Mouse (Mus musculus) limb, embryonic 15.5 days (tissue): ENCODE measurements around the gene Mfsd4b2. TPM values are rescaled to one million over a fixed set of nuclear protein-coding genes. Genes with fewer than 3 reads are reported as not detected.
"Not testable (repeated sequence)": the region's sequence is repeated elsewhere in the genome, so short reads cannot be mapped to it uniquely, and the experiment has no call there.

Experiments
- ATAC-seq: fragments of 200-750 bp; cut with Nextera tagmentation; 2 replicates; pipeline ENCODE4 v1.8.0; 2017; ENCODE audit warnings: low read depth, moderate TSS enrichment; ENCODE audit not compliant: insufficient number of reproducible peaks, low FRiP score, low TSS enrichment
- H3K27ac ChIP-seq: fragments of 300-500 bp; sonication (generic); 2 replicates; pipeline ENCODE4 v1.5.1; 2015; ENCODE audit warnings: moderate library complexity, mild to moderate bottlenecking, inconsistent platforms
- H3K27me3 ChIP-seq: fragments of 300-500 bp; sonication (generic); 2 replicates; pipeline ENCODE4 v1.6.1; 2015; ENCODE audit warnings: inconsistent platforms
- H3K36me3 ChIP-seq: fragments of 300-500 bp; sonication (generic); 2 replicates; pipeline ENCODE4 v1.6.1; 2015; ENCODE audit warnings: inconsistent platforms
- H3K4me1 ChIP-seq: fragments of 300-500 bp; sonication (generic); 2 replicates; pipeline ENCODE4 v1.6.1; 2015; ENCODE audit warnings: inconsistent platforms
- H3K4me2 ChIP-seq: fragments of 300-500 bp; sonication (generic); 2 replicates; pipeline ENCODE4 v1.6.1; 2015; ENCODE audit warnings: mild to moderate bottlenecking, inconsistent platforms
- H3K4me3 ChIP-seq: fragments of 300-500 bp; sonication (generic); 2 replicates; pipeline ENCODE4 v1.5.1; 2015; ENCODE audit warnings: mild to moderate bottlenecking, inconsistent platforms
- H3K9ac ChIP-seq: fragments of 300-500 bp; sonication (generic); 2 replicates; pipeline ENCODE4 v1.6.1; 2015; ENCODE audit warnings: inconsistent platforms
- H3K9me3 ChIP-seq: fragments of 300-500 bp; sonication (generic); 2 replicates; pipeline ENCODE4 v1.6.1; 2016; ENCODE audit warnings: inconsistent platforms
- WGBS: fragments of 180-500 bp; shearing (Covaris S2); methylation state at CpG from one replicate; pipeline ENCODE4 v1.1.7; 2015; 5-methylcytosine and 5-hydroxymethylcytosine counted together
- polyA plus RNA-seq: library from polyadenylated mRNA; unstranded; fragments of >200 nt; fragmentation: Nextera tagmentation; extraction: Ambion mirVana; gene quantifications from 2 replicates; pipeline ENCODE4 v1.2.1, GENCODE M21; 2015

Mfsd4b2 gene
- not detected in 2 replicates for polyA plus RNA-seq

DNA sequence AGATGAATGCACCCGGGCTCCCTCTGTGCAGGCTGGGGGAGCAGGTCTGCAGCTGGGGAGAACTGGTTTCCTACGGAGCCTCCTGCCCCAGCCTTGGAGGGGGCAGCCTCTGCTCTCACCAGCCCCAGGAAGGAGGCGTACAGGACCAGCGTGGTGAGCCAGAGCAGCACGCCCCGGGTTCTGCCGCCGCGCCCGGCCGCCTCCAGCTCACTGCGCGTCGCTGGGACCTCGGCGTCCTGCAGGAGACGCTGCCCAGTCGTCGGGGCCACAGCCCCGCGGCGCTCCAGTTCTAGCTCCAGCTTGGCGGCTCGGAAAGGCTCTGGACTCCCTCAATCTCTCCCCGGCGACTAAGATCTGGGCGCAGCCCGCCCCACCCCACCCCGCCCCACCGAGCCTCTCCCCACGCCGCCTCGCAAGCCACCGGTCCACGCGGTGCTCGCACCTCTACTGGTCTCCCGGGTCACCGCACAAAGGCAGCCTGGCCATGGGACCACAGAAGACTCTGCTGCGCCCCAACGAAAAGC lies at the start of gene Mfsd4b2:
TSS of gene Mfsd4b2 (minus strand) at position 308 of the 524 bp plus-strand sequence.
- H3K9me3 ChIP-seq: no peaks in the 10 kb centered on the region
- no peaks in the 10 kb centered on the region for H3K36me3 ChIP-seq
- peaks cover 10% of the 10 kb centered on the region for H3K4me1 ChIP-seq
- no peak; the same call in 1 of the 2 replicates for ATAC-seq
- no peak within 1 kb of the TSS for H3K27ac ChIP-seq
- peak within 1 kb of the TSS; percentile 26 for H3K9ac ChIP-seq
- WGBS: under 1% methylated on average over 41 of the region's 41 CpGs
- H3K4me3 ChIP-seq: peak within 1 kb of the TSS; percentile 42
- peak within 1 kb of the TSS; percentile 81 for H3K4me2 ChIP-seq
- H3K27me3 ChIP-seq: peaks cover 22% of the 10 kb centered on the region

- Histone ChIP-seq H3K9me3 (no peaks in the 10 kb centered on the region; the same call in 1 of the 2 replicates), H3K4me1 (no peaks in the 10 kb centered on the region), H3K36me3 (no peaks in the 10 kb centered on the region), H3K27me3 (no peaks in the 10 kb centered on the region), H3K4me2 (no peak overlapping the region), H3K4me3 (no peak overlapping the region), H3K27ac (no peak overlapping the region), H3K9ac (no peak overlapping the region)
- ATAC-seq: no peak
- WGBS: 44% methylated on average over 2 of the region's 2 CpGs
These were observed 49.0 kb upstream of the Mfsd4b2 start for GRCm38 (mm10) chr10:39975771-39976170.

DNA sequence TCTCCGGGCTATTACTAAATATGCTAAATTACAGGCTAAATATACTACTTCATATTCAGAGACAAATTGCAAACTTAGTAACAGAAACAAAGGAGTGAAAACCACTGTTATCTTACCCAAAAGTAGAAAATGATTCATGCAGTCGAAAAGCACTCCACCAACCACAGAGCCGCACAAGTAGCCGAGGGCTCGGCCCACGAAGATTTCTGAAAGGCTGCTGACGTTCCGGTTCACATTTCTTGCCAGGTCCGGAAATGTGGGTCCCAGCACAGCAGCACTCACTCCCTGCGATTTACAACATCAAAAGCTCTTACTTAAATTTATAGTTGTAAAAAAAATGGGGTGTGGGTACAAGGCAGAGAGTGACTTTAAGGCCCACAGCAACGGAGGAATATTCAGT lies 48.3 kb upstream of the Mfsd4b2 start:
- Histone ChIP-seq H3K36me3 (no peaks in the 10 kb centered on the region), H3K4me1 (no peaks in the 10 kb centered on the region), H3K4me3 (no peak overlapping the region), H3K9me3 (no peaks in the 10 kb centered on the region; the same call in 1 of the 2 replicates), H3K27ac (no peak overlapping the region), H3K27me3 (no peaks in the 10 kb centered on the region), H3K4me2 (no peak overlapping the region), H3K9ac (no peak overlapping the region)
- no peak for ATAC-seq
- WGBS: 41% methylated on average over 11 of the region's 11 CpGs

DNA sequence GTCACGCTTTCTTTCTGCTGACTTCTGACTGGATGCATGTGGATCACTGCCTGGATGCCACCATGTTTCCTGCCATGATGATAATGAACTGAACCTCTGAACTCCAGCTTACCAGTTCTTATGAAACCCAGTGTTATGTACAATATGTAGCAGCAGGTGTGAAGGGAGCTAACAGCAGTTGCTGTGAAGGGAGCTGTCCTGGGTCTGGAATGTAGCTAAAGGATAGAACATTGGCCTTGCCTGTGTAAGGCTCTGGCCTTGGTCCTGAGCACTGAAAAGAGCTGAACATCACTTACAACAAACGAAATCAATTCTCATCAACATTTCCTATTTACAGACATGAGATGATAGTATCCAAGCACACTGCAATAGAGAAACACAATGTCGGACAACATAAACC lies 40.8 kb upstream of the Mfsd4b2 start:
- Histone ChIP-seq H3K9ac (no peak overlapping the region), H3K36me3 (no peaks in the 10 kb centered on the region), H3K27ac (no peak overlapping the region), H3K4me1 (no peaks in the 10 kb centered on the region), H3K27me3 (no peaks in the 10 kb centered on the region), H3K4me2 (no peak overlapping the region), H3K9me3 (no peaks in the 10 kb centered on the region), H3K4me3 (no peak overlapping the region)
- WGBS: 82% methylated on average over 3 of the region's 3 CpGs
- ATAC-seq: no peak

DNA sequence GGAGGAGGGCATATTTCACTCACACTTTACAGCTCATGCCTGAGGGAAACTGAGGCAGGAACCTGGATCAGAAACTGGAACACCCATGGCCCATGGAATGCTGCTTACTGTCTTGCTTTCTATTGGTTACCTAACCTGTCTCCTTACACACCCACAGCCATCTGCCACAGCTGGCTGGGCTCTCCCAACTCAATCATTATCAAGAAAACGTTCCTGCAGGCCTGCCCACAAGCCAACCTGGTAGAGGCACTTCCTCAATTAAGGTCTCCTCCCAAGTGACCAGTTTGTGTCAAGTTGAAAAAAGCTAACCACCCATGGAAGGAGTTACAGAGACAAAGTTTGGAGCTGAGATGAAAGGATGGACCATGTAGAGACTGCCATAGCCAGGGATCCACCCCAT lies 35.2 kb upstream of the Mfsd4b2 start:
- peaks cover 11% of the 10 kb centered on the region for H3K4me1 ChIP-seq
- H3K4me3 ChIP-seq: no peak overlapping the region
- no peak overlapping the region for H3K27ac ChIP-seq
- H3K9ac ChIP-seq: no peak overlapping the region
- no peaks in the 10 kb centered on the region for H3K36me3 ChIP-seq
- no peak for ATAC-seq
- 0 out of 2 replicates have a peak, but pooled peaks cover 3% of the 10 kb centered on the region for H3K27me3 ChIP-seq
- WGBS: 31% methylated on average over 1 of the region's 1 CpGs
- no peaks in the 10 kb centered on the region for H3K9me3 ChIP-seq
- no peak overlapping the region for H3K4me2 ChIP-seq

DNA sequence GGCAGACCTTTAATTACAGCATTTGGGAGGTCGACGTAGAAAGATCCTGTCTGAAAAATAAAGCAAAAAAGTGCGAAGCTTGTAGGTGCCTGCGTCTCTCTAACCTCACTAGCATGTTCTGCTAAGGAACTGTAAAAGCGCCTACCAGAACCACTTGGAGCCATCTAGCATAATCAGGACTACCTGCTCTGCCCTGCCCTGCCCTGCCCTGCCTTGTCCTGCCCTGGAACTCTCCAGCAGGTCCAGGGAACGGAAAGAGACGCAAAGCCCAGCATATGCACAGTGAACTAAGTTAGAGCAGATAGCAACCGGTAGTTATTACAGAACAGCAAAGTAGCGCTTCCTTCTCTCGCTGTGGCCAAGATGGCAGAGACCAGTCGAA lies 33.7 kb upstream of the Mfsd4b2 start:
- ATAC-seq: no peak
- no peaks in the 10 kb centered on the region for H3K36me3 ChIP-seq
- peaks cover 11% of the 10 kb centered on the region for H3K4me1 ChIP-seq
- no peaks in the 10 kb centered on the region for H3K9me3 ChIP-seq
- H3K9ac ChIP-seq: no peak overlapping the region
- H3K4me3 ChIP-seq: no peak overlapping the region
- 39% methylated on average over 11 of the region's 11 CpGs for WGBS
- 0 out of 2 replicates have a peak, but pooled peaks cover 3% of the 10 kb centered on the region for H3K27me3 ChIP-seq
- no peak overlapping the region for H3K27ac ChIP-seq
- H3K4me2 ChIP-seq: peak overlapping the region; percentile 93

DNA sequence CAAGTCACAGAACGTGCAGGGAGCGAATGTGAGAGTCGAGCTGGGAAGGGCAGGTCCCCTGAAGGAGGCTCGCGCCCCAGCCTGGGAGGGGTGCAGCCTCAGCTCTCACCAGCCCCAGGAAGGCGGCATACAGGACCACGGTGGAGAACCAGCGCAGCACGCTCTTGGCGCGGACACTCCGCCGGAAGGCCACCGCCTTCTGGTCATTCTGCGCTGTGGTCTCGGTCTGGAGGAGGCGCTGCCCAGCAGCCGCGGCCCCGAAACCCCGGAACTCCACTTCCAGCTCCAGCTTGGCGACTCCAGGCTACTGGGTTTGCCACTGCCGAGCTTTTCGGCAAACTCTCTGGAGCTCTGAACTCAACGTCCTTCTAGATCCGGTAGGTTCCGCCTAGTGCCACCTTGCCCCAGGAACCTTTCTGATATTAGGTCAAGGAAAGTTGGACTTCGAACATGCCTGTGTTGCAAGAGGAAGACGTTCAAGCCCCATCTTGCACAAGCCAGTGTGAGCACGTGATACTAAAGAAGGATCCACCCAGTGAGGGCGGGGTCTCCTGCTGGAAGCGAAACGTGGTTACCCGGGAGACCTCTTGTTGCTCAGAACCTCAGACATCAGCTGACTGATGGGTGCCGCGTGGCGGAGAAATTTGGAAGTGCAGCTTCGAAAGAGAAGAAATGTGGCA lies 33.2 kb upstream of the Mfsd4b2 start, which contains the start of gene Mfsd4b3:
TSS of gene Mfsd4b3 (minus strand) at position 393 of the 680 bp plus-strand sequence.
- H3K27ac ChIP-seq: peak within 1 kb of the TSS; percentile 59

DNA sequence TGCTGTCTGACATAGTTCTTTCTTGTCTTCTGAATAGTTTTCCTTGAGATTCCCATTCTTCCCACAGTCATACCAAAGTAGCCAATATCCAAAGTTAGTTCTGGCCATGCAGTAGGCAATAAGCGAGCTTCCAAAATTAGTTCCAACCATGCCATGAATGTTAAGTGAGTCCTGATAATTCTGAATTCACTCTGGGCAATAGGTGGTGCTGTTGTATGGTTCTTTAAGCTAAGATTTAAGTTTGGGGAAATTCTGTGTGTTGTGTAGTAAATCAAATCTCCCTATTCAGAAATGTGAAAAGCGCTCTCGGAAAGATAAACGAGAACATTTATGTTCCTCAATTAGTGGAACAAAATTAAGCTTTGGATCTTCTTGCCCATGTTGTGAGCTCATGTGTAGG lies 31.5 kb upstream of the Mfsd4b2 start:
- no peak for ATAC-seq
- H3K36me3 ChIP-seq: no peaks in the 10 kb centered on the region
- WGBS: 52% methylated on average over 4 of the region's 4 CpGs
- 0 out of 2 replicates have a peak, but pooled peaks cover 3% of the 10 kb centered on the region for H3K27me3 ChIP-seq
- H3K9me3 ChIP-seq: no peaks in the 10 kb centered on the region
- no peak overlapping the region for H3K4me3 ChIP-seq
- no peak overlapping the region for H3K4me2 ChIP-seq
- peaks cover 11% of the 10 kb centered on the region for H3K4me1 ChIP-seq
- no peak overlapping the region for H3K27ac ChIP-seq
- H3K9ac ChIP-seq: no peak overlapping the region

More for the DNA sequence above, 33.2 kb upstream of the Mfsd4b2 start, which contains the start of gene Mfsd4b3:
- Histone ChIP-seq H3K36me3 (no peaks in the 10 kb centered on the region), H3K4me3 (peak within 1 kb of the TSS; percentile 56), H3K9ac (peak within 1 kb of the TSS; percentile 37), H3K9me3 (no peaks in the 10 kb centered on the region), H3K4me2 (peak within 1 kb of the TSS; percentile 93), H3K27me3 (0 out of 2 replicates have a peak, but pooled peaks cover 3% of the 10 kb centered on the region), H3K4me1 (peaks cover 11% of the 10 kb centered on the region)
- WGBS: under 1% methylated on average over 38 of the region's 38 CpGs
- ATAC-seq: peak; percentile 90

DNA sequence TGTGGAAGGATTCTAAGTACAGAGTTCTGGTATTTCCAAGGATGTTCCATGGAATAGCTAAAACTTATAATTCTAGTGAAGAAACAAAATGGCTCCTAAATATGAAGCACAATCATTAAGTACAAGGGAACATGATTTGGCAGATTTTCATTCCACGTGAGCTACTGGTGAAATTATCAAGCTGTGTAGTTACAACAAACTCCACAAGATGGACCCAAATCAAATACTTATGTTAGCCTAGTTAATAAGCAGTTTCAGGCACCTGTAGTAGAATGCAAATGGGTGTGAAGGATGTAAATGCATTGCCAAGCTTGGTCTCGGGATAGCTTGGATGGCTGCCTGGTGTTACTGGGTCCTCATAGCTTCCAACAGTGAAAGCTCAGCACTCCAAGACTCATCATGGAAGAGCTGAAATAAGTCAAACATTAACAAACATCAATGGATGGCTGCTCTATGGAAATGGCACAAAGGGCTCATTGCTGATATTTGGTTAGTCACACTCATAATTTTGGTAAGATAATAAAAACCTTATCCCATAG lies 29.7 kb upstream of the Mfsd4b2 start:
- no peak overlapping the region for H3K4me3 ChIP-seq
- 64% methylated on average over 2 of the region's 2 CpGs for WGBS
- no peak overlapping the region for H3K9ac ChIP-seq
- no peaks in the 10 kb centered on the region for H3K36me3 ChIP-seq
- H3K4me1 ChIP-seq: peaks cover 11% of the 10 kb centered on the region
- H3K27ac ChIP-seq: no peak overlapping the region
- 0 out of 2 replicates have a peak, but pooled peaks cover 3% of the 10 kb centered on the region for H3K27me3 ChIP-seq
- no peaks in the 10 kb centered on the region for H3K9me3 ChIP-seq
- ATAC-seq: no peak
- no peak overlapping the region for H3K4me2 ChIP-seq

GRCm38 (mm10) chr10:39955163-39955562 lies 28.4 kb upstream of the Mfsd4b2 start:
- no peak overlapping the region for H3K27ac ChIP-seq
- ATAC-seq: no peak
- H3K36me3 ChIP-seq: no peaks in the 10 kb centered on the region

GRCm38 (mm10) chr10:39949377-39949954 lies 22.7 kb upstream of the Mfsd4b2 start:
- no peak for ATAC-seq
- WGBS: 85% methylated on average over 2 of the region's 2 CpGs
- H3K36me3 ChIP-seq: no peaks in the 10 kb centered on the region

More at GRCm38 (mm10) chr10:39955163-39955562, 28.4 kb upstream of the Mfsd4b2 start:
- H3K9me3 ChIP-seq: no peaks in the 10 kb centered on the region
- H3K9ac ChIP-seq: no peak overlapping the region
- peaks cover 6% of the 10 kb centered on the region for H3K4me1 ChIP-seq
- 0 out of 2 replicates have a peak, but pooled peaks cover 3% of the 10 kb centered on the region for H3K27me3 ChIP-seq
- WGBS: 53% methylated on average over 2 of the region's 2 CpGs
- no peak overlapping the region for H3K4me3 ChIP-seq
- H3K4me2 ChIP-seq: no peak overlapping the region

GRCm38 (mm10) chr10:39947195-39947594 lies 20.5 kb upstream of the Mfsd4b2 start:
- H3K4me2 ChIP-seq, H3K9ac ChIP-seq, ATAC-seq, H3K9me3 ChIP-seq, H3K27ac ChIP-seq, H3K36me3 ChIP-seq, H3K4me1 ChIP-seq, H3K27me3 ChIP-seq, H3K4me3 ChIP-seq: not testable (repeated sequence)
- 61% methylated on average over 3 of the region's 3 CpGs for WGBS

More at GRCm38 (mm10) chr10:39949377-39949954, 22.7 kb upstream of the Mfsd4b2 start:
- no peaks in the 10 kb centered on the region for H3K27me3 ChIP-seq
- no peak overlapping the region for H3K4me3 ChIP-seq
- no peaks in the 10 kb centered on the region for H3K4me1 ChIP-seq
- no peaks in the 10 kb centered on the region for H3K9me3 ChIP-seq
- no peak overlapping the region for H3K9ac ChIP-seq
- H3K27ac ChIP-seq: no peak overlapping the region
- H3K4me2 ChIP-seq: no peak overlapping the region
